Comparison of ENCODE assay signal across 12 mouse cellular contexts in genomic region chr6:117871034-117871433, GRCm38 (mm10).
"Had no signal": no experiment of that assay in that cellular context is flagged by ENCODE, and none has a peak within 500 bp of the region (broad histone marks: within the 10 kb centered on the region; RNA-seq: fewer than 3 reads in every experiment).

No protein-coding gene starts in this region.

- H3K36me3 ChIP-seq: intestine, embryonic 15.5 days; kidney, embryonic 15.5 days had no signal

- ATAC-seq: intestine, embryonic 15.5 days; midbrain, embryonic 16.5 days had no signal

- H3K9ac ChIP-seq: intestine, embryonic 15.5 days; kidney, embryonic 15.5 days; limb, embryonic 15.5 days; midbrain, embryonic 12.5 days had no signal

- DNase-seq: kidney, adult 18-20 months; kidney, postnatal 14 days; lung, adult 18-20 months; right cerebral cortex, postnatal 4 days; spleen, adult 18-20 months; thymus, postnatal 4 days had no signal

- H3K4me2 ChIP-seq: intestine, embryonic 15.5 days; kidney, embryonic 15.5 days; limb, embryonic 15.5 days; midbrain, embryonic 12.5 days had no signal

- H3K27ac ChIP-seq: intestine, embryonic 15.5 days; kidney, embryonic 15.5 days; left cerebral cortex, adult 2 months; limb, embryonic 15.5 days; midbrain, embryonic 12.5 days had no signal

- H3K9me3 ChIP-seq: intestine, embryonic 15.5 days; kidney, embryonic 15.5 days; limb, embryonic 15.5 days; midbrain, embryonic 12.5 days had no signal

- H3K4me1 ChIP-seq: intestine, embryonic 15.5 days; kidney, embryonic 15.5 days; limb, embryonic 15.5 days; midbrain, embryonic 12.5 days had no signal

- H3K27me3 ChIP-seq: intestine, embryonic 15.5 days; kidney, embryonic 15.5 days; limb, embryonic 15.5 days; midbrain, embryonic 12.5 days had no signal

- H3K4me3 ChIP-seq: intestine, embryonic 15.5 days; kidney, embryonic 15.5 days; left cerebral cortex, adult 2 months; limb, embryonic 15.5 days; midbrain, embryonic 12.5 days had no signal
